Mouse (Mus musculus): ENCODE data around the gene Acsl3. TPM values are rescaled to one million over a fixed set of nuclear protein-coding genes. Genes with fewer than 3 reads are reported as not detected.

Acsl3 gene
- total RNA-seq, 1 experiment from 2014 or later, result 15.6 TPM

DNA sequence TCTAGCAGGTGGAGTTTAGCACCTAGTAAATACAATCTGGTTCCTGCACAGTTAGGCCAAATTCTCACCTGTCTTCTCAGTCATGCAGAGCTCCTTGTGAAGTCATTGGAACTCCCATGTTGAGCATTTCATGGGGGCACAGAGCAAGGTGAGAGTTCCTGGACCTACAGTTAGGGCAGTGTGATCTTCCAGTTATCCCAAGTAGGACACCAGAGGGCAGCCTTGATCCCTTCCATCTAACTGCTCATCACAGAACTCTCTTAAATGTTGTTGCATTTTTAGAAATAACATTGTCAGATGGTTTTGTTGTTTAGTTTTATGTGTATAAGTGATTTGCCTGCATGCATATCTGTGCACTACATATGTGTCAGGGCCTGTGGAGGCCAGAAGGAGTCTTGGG lies 29.2 kb downstream of the Acsl3 start:
- peak; percentile 23 for DNase-seq

DNA sequence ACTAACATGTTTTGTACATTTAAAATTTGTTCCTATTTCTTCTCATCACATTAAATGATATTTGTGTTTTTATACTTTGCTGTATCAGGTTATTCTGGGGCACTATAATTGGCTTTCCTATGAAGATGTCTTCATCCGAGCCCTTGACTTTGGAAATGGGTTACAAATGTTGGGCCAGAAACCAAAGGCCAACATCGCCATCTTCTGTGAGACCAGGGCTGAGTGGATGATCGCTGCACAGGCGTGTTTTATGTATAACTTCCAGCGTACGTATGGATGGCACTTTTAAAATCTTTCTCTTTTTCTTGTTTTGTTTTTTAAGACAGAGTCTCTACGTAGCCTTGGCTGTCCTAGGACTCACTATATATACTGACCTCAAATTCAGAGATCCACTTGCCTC lies 30.5 kb downstream of the Acsl3 start:
- DNase-seq, result no peak

DNA sequence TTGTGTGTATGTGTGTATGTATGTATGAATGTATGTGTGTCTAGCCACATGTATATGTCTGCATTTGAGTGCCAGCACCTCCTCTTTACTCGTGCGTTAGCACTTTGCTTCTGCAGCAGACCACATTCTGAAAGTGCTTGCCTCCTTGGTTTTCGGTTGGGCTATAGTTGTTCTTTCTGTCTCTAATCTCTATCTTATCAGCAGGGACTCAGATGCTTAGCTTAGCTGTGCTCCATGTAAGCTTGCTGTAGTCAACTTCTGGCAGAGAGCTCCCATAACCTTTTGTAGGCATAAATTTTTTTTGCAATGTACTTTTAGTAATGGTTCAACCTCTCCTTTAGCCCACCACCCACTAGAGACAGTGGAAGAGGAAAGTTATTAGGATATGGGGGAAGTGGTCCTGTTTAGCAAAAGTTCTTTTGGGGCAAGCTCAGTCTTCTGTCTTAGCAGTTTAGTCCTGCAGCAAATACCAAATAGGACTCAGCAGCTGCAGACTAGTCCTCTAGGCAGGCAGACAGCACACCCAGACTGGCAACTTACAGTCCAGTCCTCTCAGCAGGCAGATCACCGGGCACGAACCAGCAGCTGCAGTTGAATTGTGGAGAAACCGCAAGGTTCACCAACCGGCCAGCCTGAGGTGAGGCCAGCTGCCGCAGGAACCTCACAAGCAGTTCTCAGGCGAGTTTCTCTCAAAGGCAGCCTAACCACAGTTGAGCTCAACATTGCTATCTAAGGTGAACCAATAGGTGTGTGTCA lies 37.1 kb downstream of the Acsl3 start:
- DNase-seq, result no peak

DNA sequence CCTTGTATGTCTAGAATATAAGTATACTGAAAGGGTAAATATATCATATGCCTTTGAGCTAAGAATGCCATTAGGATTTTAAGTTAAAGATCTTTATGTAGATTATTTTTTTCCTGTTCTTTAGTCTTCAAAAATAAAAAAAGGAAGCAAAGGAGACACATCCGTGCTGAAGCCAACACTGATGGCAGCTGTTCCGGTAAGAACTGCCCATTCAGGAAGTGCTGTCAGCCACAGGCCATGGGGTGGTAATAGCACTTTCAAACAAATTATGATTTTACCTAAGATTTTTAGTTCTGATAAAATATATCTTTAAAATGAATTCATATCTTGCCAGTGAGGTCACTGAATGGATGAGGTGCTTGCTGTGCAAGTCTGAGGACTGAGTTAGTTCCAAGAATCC lies 38.7 kb downstream of the Acsl3 start:
- DNase-seq, result no peak

DNA sequence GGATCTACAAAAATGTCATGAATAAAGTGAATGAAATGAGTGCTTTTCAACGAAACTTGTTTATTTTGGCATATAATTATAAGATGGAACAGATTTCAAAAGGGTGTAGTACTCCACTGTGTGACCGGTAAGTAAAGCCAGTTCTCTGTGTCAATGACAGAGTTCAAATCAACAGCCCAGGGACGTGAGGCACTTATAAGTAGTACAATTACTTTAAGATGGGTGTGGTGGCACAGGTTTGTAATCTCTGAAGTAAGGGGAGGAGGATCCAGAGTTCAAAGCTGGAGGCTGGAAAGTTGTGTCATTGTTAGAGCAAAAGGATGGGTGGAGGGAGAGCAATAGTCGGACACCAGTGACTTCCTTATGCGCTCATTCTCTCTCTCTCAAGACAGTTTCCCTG lies 39.3 kb downstream of the Acsl3 start:
- DNase-seq, result no peak

DNA sequence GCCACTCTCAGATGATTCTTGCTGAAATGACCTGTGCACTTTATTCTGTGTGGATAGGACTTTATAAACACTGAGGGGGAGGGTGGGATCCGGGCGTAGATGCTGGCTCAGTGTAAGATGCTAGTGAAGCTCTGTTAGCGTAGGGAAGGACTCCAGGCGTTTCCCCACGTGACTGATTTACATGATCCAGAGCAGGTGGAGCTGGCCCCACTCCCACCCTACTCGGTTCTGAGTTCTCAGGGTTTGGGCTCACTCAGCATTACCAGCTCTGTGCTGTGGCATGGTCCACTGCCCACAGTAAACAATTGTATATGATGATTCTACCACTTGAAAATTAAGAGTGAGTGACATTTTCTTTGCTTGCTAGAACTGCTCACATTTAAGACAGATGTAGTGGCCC lies 40.5 kb downstream of the Acsl3 start:
- no peak for DNase-seq

DNA sequence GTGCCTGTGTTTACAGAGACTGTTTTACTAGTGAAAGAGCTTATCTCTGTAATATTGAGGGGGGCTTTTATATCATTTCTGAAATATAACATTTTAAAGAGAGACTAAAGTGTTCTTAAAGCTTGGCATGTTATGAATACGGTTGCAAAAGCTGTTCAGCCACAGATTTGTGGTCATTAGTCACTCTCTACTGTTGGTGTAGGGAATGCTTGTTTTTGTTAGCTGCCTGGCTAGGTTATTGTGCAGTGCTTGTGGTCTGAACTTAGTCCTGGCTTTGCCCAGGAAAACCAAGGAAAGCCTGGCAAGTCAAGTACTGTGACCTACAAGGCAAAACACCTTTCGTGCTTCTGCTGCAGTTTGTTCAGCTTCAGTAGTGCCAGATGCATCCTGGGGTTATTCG lies 44.1 kb downstream of the Acsl3 start:
- no peak for DNase-seq

DNA sequence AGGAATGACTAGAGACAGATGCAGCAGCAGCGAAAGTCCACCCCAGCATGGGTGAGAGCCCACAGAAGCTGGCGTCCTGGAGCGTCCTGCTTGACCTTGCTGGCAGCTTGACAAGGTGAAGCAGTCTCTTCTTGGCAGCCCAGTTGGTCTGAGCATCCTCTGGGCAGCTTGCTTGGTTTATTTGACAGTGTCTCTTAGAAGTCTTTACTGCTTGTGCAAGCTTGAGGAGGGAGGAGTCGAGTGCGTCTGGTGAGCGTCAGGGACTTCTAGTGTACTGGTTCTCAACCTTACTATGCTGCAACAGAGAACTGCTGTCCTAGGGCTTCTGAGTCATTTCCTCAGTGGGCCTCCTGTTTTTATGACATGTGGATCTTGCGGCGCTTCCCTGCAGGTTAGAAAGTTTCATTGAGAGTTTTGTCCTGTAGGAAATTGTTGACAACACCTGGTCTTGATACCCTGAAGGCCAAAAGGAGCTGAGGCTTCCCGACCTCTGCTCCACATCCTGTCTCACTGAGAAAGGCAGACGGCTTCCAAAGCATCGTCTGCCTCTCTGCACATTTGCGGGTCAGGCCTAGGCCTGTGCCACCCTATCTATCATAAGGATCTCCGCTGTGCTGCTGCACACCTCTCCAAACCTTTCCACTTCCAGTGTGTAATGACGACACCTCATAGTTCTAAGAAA lies 44.8 kb downstream of the Acsl3 start:
- DNase-seq, result peak; percentile 27

DNA sequence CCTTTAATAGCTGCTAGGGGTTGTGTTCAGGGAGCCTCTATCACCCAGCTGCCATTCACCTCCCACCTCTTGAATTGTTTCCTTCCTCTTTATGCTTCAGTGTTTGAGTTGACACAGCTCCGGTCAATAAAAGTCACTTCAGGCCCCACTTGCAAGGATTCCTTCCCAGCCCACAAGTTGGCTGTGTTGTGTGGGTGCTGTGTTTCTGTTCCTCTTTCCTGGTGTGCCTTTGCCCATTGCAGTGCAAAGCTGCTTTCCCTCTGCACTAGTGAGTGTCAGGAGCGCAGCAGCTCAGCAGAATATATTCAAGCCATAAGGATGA lies 45.3 kb downstream of the Acsl3 start:
- DNase-seq, result no peak

DNA sequence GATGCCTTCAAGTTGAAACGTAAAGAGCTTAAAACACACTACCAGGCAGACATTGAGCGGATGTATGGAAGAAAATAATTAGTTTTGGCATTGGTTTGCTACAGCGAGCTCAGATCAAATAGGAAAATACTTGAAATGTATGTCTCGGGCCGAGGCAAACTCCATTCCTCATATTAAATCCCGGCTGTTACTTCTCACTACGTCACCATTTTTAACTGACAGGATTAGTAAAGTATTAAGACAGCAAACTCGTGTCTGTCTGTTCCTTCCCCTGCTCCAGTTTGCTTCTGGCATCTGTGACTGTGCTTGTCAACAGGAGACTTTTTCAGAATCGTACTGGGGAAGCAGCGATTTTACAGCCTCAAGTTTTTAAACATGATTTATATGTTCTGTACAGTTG lies 48.7 kb downstream of the Acsl3 start:
- DNase-seq, result no peak

DNA sequence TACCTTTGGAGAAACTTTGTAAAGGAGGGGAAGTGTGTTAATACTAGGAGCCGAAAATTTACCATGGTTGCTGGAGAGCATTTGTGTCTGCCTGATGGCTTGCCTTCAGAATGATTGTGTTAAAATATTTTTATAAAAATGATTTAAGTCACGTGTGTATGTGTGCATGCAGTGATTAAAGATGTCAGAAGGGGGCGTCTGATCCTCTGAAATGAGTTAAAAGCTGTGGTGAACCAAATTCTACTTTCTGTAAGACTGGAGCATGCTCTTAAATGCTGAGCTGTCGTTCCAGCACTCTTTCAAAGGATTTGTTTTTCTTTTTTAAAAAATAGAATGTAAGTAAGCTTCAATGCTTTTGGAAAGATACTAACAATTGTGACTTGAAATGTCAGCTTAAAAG lies 49.7 kb downstream of the Acsl3 start:
- peak; percentile 23 for DNase-seq

DNA sequence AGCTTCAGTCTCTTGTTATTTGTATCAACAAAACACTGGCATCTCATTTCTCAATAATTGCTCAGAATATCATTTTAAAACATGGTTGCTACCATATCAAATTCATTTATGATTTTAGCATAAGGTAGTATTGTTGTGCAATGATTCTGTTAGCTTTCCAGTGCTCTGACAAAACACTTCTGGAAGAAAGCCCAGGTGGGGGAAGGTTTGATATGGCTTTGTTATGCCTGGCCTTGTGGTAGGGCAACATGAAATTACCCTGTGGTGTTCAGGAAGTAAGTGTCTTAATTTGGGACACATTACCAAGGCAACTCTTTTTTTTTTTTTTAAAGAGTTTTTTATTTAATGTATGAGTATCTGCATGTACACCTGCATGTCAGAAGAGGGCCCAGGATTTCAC lies 52.4 kb downstream of the Acsl3 start:
- DNase-seq, result peak; percentile 30

DNA sequence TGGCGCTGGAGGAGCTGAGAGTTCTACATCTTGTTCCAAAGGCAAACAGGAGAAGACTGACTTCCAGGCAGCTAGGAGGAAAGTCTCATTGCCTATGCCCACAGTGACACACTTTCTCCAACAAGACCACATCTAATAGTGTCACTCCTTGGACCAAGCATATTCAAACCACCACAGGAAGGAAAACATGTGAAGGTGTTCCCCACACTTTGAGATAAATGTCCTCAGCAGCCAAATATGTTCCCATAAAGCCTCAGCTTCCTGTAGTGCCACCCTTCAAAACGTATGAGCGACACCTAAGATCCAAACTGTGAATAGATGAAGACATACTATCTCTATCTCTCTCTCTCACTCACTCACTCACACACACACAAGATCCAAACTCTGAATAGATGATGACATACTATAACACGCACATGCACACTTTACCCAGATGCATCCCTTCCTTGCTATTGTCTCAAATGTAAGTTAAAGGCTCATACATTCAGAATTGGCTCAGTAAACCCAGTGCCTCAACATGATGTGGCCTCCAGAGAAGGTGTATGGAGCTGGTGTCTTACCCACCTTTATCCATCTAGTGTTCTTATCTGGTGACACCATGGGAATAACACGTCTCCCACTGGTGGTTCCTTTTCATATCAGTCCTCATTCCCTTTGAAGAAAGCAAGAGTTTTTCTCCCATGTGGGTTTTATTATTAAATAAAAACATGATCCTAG lies 53.1 kb downstream of the Acsl3 start:
- no peak for DNase-seq

DNA sequence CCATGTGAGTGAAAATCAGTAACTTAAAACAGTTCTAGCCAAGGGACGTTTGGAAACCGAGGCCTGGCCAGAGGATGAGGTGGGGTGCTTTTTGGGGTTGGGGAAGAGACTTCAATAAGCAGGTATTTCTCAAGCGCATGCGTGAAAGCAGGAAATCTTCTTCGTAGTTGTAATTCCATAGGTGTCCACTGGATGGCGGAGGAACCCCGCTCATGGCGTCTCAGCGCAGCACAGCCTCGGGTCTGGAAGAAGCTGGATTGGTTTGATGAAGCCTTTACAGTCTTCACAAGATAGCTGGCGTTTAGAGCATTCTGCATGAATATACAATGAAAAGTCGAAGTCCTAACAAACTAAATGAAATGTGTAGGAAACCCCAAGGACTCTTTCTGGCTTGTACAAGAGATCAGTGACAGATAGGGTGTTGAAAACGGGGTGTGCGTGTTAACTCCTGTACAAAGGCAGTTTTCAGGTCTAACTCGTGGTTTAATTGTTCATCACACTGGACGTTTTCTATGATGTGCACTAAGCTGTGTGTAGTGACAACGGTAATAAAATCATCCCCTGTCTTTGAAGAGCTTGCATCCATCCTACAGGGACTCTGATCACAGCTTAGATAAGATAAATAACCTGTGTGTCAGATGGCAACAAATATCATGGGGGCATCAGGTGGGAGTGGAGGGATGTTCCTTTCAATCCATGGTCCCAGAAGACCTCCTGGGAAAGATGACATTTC lies 67.0 kb downstream of the Acsl3 start:
- DNase-seq, result peak; percentile 86

DNA sequence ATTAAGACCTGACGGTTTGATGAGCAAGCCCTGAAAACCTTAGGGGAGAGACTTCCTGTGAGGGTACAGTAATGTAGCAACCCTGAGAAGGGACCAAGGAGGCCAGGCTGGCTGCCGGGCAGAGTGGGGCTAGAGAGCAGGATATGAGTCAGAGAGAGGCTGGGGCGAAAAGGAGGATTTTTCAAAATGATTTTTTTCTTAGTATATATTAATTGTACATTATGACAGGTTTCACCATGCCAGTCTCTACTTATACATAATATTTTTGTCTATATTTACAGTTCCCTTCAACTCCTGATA lies 67.5 kb downstream of the Acsl3 start:
- no peak for DNase-seq

DNA sequence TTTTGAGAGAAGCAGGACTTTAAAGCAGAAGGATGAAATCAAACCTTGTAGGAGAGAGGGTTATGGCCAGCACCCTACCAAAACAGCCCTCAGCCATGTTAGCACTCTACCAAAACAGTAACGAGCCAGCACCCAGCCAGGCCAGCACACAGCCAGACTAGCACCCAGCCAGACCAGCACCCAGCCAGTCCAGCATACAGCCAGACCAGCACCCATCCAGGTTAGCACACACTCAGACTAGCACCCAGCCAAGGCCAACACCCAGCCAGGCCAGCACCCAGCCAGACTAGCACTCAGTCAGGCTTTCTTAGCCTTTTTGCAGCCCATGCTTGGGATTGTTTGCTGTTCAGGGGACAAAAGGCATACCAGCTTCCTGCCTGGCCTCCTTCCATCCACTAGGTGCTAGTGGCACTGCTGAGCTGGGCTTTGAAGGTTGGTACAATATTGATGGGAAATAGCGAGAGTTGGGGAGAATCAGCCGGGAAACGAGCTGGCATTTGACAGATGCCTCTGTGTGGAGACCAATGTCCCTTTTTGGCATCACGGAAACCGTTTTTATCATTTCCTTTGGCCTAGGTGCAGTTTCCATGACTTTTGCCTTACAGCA lies 68.1 kb downstream of the Acsl3 start:
- DNase-seq, result peak; percentile 28

DNA sequence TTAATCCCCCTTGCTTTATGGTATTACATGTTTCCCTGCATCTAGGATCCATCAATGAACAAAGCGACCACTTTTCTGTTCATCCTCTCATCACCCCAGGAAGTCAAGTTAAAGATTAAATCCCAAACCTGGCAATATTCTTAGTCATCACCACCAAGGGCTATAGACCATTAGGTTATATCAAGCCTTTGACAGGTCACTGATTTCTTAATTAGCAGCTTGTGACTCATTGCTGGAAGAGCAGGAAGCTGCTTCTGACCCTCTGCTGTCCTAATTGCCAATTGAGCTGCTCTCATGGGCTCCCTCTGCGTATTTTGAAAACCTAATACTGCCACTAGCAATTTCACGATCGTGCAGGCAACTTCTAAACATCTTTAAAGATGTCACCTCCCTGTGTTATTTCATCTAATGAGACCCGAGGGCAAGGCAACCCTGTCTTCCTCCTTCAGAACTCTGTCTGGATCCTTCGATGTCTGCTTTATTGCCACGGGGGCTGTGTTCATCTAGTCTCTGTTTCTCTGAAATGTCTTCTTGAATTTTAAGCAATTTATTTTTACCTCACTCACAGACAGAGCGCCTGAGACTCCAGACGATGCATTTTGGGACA lies 72.6 kb downstream of the Acsl3 start:
- DNase-seq, result no peak

DNA sequence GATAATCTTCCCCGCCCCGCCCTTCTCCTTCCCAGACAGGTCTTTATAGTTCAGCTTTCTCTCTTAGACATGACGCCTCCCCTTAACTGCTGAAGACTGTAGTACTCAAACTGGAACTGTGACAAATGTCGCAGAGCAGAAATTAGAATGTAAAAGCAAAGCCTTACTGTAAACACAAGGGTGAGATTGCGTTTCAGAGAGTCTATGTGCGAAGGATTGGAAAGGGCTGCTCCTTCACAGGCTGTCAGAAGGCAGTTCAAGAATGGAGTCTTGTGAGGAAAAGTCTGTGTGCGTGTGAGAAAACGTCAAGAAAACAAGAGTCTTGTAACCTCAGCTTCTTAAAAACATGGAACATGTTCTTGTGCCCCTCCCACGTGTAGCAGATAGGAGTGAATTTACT lies 74.7 kb downstream of the Acsl3 start:
- DNase-seq, result no peak

DNA sequence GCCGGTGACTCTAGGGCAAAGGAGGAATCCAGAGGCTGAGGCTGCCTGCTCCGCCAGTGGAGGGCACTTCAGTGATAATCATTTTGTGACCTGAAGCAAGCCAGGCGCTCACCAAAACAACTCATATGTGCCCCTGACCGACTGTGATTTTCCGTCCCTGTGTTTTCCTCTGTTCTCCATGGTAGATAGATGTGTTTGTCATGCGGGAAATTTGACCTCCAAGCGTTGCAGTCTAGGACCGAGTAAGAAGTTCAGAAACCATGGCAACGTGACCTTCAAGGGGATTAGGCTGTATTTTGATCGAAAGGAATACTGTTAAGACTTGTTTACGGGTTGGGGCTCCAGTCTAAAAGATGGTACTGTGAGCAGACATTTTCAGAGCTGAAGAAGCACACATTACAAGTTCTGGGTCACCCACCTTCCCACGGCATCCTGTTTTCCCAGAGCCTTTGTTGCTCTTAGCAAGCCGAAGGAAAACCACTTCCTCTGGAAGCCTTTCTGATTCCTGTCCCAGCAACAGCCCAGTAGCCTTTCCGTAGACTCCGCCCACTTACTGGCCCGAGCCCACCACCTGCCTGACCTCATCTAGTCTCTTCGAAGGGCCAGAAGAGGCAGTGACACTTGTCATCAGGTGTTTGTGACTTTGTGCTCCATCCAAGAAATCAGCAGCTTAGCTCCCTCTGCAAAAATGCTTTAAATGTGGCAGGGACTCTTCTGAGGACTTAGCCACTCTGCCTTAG lies 76.8 kb downstream of the Acsl3 start:
- peak; percentile 55 for DNase-seq

DNA sequence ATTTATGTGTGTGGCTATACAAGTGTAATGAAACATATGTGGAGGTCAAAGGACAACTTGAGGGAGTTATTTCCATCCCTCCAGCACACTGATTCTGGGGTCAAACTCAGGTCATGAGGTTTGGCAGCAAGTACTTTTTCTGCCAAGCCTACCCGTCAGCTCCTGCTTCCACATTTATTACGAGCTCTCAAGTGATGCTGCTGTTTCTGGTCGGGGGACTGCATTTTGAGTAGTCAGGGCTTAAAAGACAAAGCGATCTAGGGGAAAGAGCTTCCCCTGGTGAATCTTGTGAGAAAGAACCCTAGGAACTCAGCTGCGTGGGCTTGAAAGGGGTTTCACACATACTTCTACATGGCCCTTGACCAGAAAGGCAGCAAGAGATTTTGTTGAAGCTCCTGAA lies 80.0 kb downstream of the Acsl3 start:
- no peak for DNase-seq

DNA sequence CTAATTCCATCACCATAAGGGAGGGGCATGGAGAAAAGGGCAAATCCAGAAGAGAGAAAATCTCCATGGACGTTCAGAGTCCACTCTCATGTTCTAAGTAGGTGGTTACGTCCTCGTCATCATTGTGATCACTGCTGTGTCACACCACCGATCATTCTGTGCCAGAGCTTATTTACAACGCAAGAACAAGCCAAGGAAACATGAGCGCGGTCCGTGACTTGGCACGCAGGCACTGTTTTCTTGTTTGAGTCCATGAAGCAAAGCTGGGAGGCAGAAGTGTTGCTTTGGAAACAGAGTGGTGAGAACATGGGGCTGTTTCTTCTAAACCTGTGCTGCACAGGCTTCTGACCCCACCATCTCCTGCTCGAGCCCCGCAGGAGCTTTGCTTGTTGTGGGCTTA lies 83.1 kb downstream of the Acsl3 start:
- no peak for DNase-seq

DNA sequence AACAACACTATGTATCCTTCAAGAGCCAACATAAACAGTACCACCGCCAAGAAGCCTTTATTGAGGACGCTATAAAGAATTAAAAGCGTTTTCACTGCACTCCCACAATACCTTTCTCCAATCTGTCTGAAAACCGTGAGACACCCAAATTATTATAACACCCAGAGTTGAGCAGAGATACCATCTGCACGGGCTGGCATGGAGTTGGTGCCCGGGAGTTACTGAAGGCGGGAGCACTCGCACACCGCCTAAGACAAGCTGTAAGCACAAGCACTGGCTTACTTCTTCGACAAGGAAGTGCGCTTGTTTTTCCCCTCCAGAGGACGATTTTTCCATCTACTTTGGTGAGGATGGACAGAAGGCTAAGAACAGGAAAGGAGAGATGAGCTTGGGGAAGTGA lies 84.6 kb downstream of the Acsl3 start:
- DNase-seq, result no peak

Data from adrenal gland, postnatal 14 days (tissue).